Mouse (Mus musculus): ENCODE results near the gene Wipf2. TPM values are rescaled to one million over a fixed set of nuclear protein-coding genes. Genes with fewer than 3 reads are reported as not detected.
A peak's percentile ranks its signal among the peaks of the same experiment; 100 is the strongest.
"Not testable (repeated sequence)": the region's sequence is repeated elsewhere in the genome, so short reads cannot be mapped to it uniquely, and the experiment has no call there.

The Wipf2 gene
- polyA plus RNA-seq (2012; rRNA removed): 8.7 and 9.9 TPM in 2 replicates

DNA sequence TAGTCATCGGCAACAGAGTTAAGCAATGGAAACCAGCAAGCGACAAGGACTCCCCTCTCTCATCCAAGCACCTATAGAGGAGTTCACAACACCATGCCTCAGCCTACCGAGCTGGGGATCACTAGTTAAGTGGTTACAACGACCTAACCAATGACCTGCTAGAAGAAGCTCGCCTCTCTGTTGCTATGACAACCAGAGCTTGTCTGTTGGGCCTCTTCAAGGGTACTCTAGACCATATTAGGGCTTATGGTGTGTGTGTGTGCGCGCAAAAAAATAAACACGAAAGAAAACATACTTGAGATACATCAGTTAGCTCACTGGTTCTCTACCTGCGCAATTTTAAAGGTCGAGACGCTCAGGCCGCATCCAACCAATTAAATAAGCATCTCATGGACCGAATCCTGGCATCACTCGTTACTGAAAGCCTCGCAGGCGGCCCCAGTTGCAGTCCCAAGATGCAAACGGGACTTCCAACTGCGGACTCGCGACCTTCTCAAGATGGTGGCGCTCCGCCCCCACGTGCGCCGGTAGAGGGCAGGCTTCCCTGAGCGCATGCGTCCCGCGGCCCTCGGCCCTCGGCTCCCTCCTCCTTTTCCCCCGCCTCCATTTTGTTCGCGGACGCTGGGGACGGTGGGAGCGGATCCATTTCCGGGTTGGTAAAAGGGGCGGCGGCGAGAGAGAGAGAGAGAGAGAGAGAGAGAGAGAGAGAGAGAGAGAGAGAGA lies at the start of gene Wipf2:
TSS of gene Wipf2 (plus strand) at position 611 of the 723 bp plus-strand sequence.
- Histone ChIP-seq H3K27ac (ENCODE audit: insufficient read depth, low read depth, low read length) (peak within 1 kb of the TSS; percentile 79), H3K27me3 (replicated peaks; ENCODE audit: control insufficient read depth, insufficient read depth, low read length) (no peaks in the 10 kb centered on the region), H3K4me3 (ENCODE audit: insufficient read depth, low read depth, low read length) (peak within 1 kb of the TSS; percentile 65), H3K36me3 (ENCODE audit: control insufficient read depth, insufficient read depth, low read length) (no peaks in the 10 kb centered on the region; the same call in 1 of the 2 replicates), H3K4me1 (ENCODE audit: control insufficient read depth, insufficient read depth, low read length) (no peaks in the 10 kb centered on the region; the same call in 1 of the 2 replicates)
- WGBS: 7% methylated on average over 40 of the region's 41 CpGs
- peak; percentile 97 for DNase-seq
- TF ChIP-seq POLR2A (IDR thresholded peaks at IDR 0.05; ENCODE audit: low read depth, low read length) (peak; percentile 35), CTCF (conservative IDR thresholded peaks at IDR 0.05; ENCODE audit: insufficient read depth, insufficient read length, low read depth, low read length) (peak; percentile 65)

DNA sequence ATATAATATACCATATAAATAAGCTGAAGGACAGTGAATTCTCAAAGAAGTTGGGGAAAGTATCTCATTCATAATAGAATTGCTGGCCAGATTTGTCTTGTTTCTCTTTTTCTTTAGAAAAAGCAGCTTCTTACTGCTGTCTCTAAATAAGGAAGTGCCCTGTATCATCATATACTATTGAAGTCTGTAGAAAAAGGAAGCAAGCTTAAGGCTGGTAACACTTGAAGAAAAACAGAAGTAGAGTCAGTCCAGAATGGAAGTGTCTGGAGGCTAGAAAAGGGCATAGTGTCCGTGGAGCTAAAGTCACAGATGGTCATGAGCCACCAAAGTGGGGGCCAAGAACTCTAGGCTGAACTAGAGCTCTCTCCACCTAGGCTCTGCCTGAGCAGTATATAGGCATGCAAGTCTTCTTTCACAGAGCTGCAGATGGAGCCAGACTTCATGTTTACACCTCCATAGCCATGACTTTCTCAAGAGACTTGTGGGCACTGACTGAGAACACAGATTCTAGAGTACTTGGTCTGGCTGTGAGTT lies 46.7 kb upstream of the Wipf2 start:
- no peak overlapping the region for H3K4me3 ChIP-seq (ENCODE audit: insufficient read depth, low read depth, low read length)
- TF ChIP-seq POLR2A (IDR thresholded peaks at IDR 0.05; ENCODE audit: low read depth, low read length) (no peak), CTCF (conservative IDR thresholded peaks at IDR 0.05; ENCODE audit: insufficient read depth, insufficient read length, low read depth, low read length) (no peak)
- H3K27ac ChIP-seq (ENCODE audit: insufficient read depth, low read depth, low read length): no peak overlapping the region
- DNase-seq: no peak
- H3K4me1 ChIP-seq (ENCODE audit: control insufficient read depth, insufficient read depth, low read length): no peaks in the 10 kb centered on the region
- WGBS: 95% methylated on average over 1 of the region's 1 CpGs
- H3K36me3 ChIP-seq (ENCODE audit: control insufficient read depth, insufficient read depth, low read length): peaks cover 10% of the 10 kb centered on the region
- H3K27me3 ChIP-seq (replicated peaks; ENCODE audit: control insufficient read depth, insufficient read depth, low read length): no peaks in the 10 kb centered on the region

DNA sequence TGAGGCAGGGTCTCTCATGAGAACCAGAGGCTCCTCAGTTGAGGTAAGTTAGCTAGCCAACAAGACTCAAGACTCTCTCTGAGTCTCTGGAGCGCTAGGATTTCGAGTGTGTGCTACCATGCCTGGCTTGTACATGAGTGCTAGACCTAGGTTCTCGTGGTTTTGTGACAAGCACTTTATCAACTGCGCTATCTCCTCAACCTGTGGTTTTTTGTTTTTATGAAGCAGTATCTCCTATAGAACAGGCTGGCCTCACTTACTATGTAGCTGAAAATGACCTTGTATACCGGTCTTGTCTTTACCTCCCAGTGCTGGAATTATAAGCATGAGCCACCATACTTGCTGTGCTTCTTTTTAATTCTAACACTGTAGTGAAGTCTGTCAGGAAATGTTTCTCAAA lies 42.5 kb upstream of the Wipf2 start:
- peaks cover 9% of the 10 kb centered on the region for H3K36me3 ChIP-seq (ENCODE audit: control insufficient read depth, insufficient read depth, low read length)
- no peak for DNase-seq

DNA sequence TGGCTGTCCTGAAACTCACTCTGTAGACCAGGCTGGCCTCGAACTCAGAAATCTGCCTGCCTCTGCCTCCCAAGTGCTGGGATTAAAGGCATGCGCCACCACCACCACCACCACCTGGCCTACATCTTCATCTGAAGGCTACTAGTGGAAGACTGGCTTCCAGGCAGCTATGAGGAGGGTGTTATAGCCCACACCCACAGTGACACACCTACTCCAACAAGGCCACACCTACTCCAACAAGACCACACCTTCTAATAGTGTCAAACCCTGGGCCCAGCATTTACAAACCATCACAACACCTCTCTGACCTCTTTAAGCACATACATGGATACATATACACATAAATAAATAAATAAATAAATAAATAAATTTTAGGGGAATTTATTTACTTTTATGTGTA lies 37.4 kb upstream of the Wipf2 start:
- peaks cover 11% of the 10 kb centered on the region for H3K36me3 ChIP-seq (ENCODE audit: control insufficient read depth, insufficient read depth, low read length)
- H3K27ac ChIP-seq (ENCODE audit: insufficient read depth, low read depth, low read length); H3K4me3 ChIP-seq (ENCODE audit: insufficient read depth, low read depth, low read length); H3K27me3 ChIP-seq (replicated peaks; ENCODE audit: control insufficient read depth, insufficient read depth, low read length); H3K4me1 ChIP-seq (ENCODE audit: control insufficient read depth, insufficient read depth, low read length); DNase-seq: not testable (repeated sequence)
- WGBS: 96% methylated on average over 2 of the region's 2 CpGs

More for the DNA sequence above, 42.5 kb upstream of the Wipf2 start:
- Histone ChIP-seq H3K27me3 (replicated peaks; ENCODE audit: control insufficient read depth, insufficient read depth, low read length) (no peaks in the 10 kb centered on the region), H3K4me3 (ENCODE audit: insufficient read depth, low read depth, low read length) (no peak overlapping the region), H3K27ac (ENCODE audit: insufficient read depth, low read depth, low read length) (no peak overlapping the region), H3K4me1 (ENCODE audit: control insufficient read depth, insufficient read depth, low read length) (no peaks in the 10 kb centered on the region)
- no peak for TF ChIP-seq POLR2A (IDR thresholded peaks at IDR 0.05; ENCODE audit: low read depth, low read length)
- WGBS: 93% methylated on average over 5 of the region's 5 CpGs

DNA sequence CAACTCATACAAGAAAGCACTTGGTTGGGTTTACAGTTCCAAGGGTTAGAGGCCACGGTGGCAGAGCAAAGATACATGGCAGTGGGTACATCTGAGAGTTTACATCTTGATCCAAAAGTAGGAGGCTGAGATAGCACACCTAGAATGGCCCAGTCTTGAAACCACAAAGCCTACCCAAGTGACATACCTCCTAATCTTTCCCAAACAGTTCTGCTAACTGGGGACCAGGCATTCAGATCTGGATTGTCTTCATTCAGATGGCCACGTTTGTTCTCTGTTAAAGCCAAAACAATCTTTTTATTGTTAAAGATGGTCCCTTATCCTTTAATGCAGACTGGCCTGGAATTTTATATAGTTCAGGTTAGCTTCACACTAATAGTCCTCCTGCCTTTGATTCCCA lies 35.6 kb upstream of the Wipf2 start:
- Histone ChIP-seq H3K4me1 (ENCODE audit: control insufficient read depth, insufficient read depth, low read length) (peaks cover 4% of the 10 kb centered on the region; the same call in 1 of the 2 replicates), H3K4me3 (ENCODE audit: insufficient read depth, low read depth, low read length) (no peak overlapping the region), H3K36me3 (ENCODE audit: control insufficient read depth, insufficient read depth, low read length) (peaks cover 15% of the 10 kb centered on the region), H3K27ac (ENCODE audit: insufficient read depth, low read depth, low read length) (no peak overlapping the region), H3K27me3 (replicated peaks; ENCODE audit: control insufficient read depth, insufficient read depth, low read length) (no peaks in the 10 kb centered on the region)
- no peak for DNase-seq
- 84% methylated on average over 2 of the region's 2 CpGs for WGBS
- TF ChIP-seq POLR2A (IDR thresholded peaks at IDR 0.05; ENCODE audit: low read depth, low read length) (no peak), CTCF (conservative IDR thresholded peaks at IDR 0.05; ENCODE audit: insufficient read depth, insufficient read length, low read depth, low read length) (no peak)

DNA sequence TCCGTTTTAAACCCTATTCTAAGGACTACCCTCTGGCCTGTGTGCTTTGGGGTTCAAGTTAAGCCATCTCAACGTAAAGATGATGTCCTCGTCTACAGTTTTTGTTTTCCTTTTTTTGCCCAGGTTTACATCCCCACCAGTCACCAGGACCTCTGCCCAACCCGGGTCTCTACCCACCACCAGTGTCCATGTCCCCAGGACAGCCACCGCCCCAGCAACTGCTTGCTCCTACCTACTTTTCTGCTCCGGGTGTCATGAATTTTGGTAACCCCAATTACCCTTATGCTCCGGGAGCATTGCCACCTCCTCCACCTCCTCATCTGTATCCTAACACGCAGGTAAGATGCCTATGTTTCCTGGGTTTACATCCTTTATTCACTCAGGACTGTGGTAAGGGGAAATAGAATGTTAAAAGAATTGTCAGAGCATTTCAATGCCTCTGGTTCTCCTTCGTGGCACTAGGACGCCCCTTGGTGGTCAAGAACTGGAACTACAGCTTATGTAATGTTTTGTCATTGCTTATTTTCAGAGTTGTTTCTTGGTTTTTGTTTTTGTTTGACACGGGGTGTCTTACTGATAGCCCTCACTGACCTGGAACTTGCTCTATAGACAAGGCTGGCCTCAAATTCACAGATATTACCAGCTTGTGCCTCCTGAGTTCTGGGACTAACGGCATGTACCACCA lies 34.2 kb upstream of the Wipf2 start:
- peaks cover 15% of the 10 kb centered on the region for H3K36me3 ChIP-seq (ENCODE audit: control insufficient read depth, insufficient read depth, low read length)
- H3K27me3 ChIP-seq (replicated peaks; ENCODE audit: control insufficient read depth, insufficient read depth, low read length): no peaks in the 10 kb centered on the region
- peaks cover 4% of the 10 kb centered on the region; the same call in 1 of the 2 replicates for H3K4me1 ChIP-seq (ENCODE audit: control insufficient read depth, insufficient read depth, low read length)
- peak overlapping the region; percentile 43; the same call in 1 of the 2 replicates for H3K27ac ChIP-seq (ENCODE audit: insufficient read depth, low read depth, low read length)
- peak; percentile 52 for DNase-seq
- 62% methylated on average over 12 of the region's 12 CpGs for WGBS
- TF ChIP-seq CTCF (conservative IDR thresholded peaks at IDR 0.05; ENCODE audit: insufficient read depth, insufficient read length, low read depth, low read length) (peak; percentile 74), POLR2A (IDR thresholded peaks at IDR 0.05; ENCODE audit: low read depth, low read length) (no peak)
- no peak overlapping the region for H3K4me3 ChIP-seq (ENCODE audit: insufficient read depth, low read depth, low read length)

DNA sequence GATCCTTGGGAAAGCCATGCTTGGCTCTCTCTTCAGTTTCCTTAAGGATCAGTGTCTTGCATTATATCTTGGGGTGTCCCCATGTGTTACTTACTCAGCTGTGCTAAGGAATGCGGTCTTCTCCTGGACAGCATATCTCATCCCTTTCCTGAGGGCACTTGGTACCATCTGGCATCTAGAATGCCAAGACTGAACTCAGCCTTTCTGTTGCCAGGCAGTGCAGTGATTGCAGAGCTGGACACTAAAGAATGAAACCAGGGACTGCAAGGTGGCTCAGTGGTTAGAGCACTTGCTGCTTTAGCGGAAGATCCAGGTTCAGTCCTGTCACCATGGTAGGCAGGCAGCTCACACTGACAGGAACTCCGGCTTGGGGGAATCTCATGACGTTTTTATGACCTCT lies 33.6 kb upstream of the Wipf2 start:
- no peaks in the 10 kb centered on the region for H3K27me3 ChIP-seq (replicated peaks; ENCODE audit: control insufficient read depth, insufficient read depth, low read length)
- H3K27ac ChIP-seq (ENCODE audit: insufficient read depth, low read depth, low read length): 0 out of 2 replicates have a peak overlapping the region, but pooled peaks have one; percentile 43
- H3K4me1 ChIP-seq (ENCODE audit: control insufficient read depth, insufficient read depth, low read length): peaks cover 4% of the 10 kb centered on the region; the same call in 1 of the 2 replicates
- H3K36me3 ChIP-seq (ENCODE audit: control insufficient read depth, insufficient read depth, low read length): peaks cover 15% of the 10 kb centered on the region
- H3K4me3 ChIP-seq (ENCODE audit: insufficient read depth, low read depth, low read length): no peak overlapping the region
- no peak for TF ChIP-seq CTCF (conservative IDR thresholded peaks at IDR 0.05; ENCODE audit: insufficient read depth, insufficient read length, low read depth, low read length)
- no peak for DNase-seq
- 57% methylated on average over 4 of the region's 4 CpGs for WGBS
